Mouse (Mus musculus): ENCODE measurements around the gene Eef1b2. TPM values are rescaled to one million over a fixed set of nuclear protein-coding genes. Genes with fewer than 3 reads are reported as not detected.
"Not testable (repeated sequence)": the region's sequence is repeated elsewhere in the genome, so short reads cannot be mapped to it uniquely, and the experiment has no call there.

Gene Eef1b2
- polyA plus RNA-seq, 1 experiment from 2014 or later: 509 TPM

DNA sequence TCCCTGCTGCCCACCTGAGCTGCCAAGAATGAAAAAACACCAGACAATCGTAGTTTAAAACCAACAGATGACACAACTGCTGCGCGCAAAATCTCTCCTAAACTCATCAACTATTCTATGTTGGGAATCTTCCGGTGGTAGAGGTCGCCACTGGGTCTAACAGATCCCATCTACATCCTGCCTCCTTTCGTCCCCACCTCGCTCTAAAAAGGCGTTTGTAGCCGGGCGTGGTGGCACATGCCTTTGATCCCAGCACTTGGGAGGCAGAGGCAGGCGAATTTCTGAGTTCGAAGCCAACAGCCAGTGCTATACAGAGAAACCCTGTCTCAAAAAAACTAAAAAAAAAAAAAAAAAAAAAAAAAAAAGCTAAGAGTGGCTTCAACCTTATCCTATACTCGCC lies 36.4 kb upstream of the Eef1b2 start:
- 96% methylated on average over 13 of the region's 13 CpGs for WGBS

DNA sequence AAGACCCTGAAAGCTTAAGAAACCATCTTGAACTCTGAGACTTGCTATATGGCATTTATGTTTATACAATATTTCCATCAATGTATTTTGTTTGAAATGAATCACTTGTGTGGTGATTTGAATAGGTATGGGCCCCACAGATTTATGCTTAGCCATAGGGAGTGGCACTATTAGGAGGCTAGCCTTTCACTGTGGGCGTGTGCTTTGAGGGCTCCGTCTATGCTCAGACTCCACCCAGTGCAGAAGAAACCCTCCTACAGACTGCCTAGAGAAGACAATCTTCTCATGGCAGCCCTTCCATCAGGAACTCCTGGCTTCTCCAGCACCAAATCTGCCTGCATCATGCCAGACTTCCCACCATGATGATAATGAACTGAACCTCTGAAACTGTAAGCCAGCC lies 8.0 kb upstream of the Eef1b2 start:
- H3K4me3 ChIP-seq (ENCODE audit: low read depth, low read length): no peak overlapping the region
- H3K36me3 ChIP-seq (ENCODE audit: control insufficient read depth, insufficient read depth, low read length): peaks cover 12% of the 10 kb centered on the region
- no peak overlapping the region for H3K9ac ChIP-seq (ENCODE audit: low read length)
- H3K27me3 ChIP-seq (ENCODE audit: control insufficient read depth, insufficient read depth, low read length): no peaks in the 10 kb centered on the region
- WGBS: 85% methylated on average over 2 of the region's 2 CpGs
- H3K9me3 ChIP-seq (ENCODE audit: control insufficient read depth, low read length): no peaks in the 10 kb centered on the region
- H3K4me2 ChIP-seq: no peak overlapping the region
- ATAC-seq (ENCODE audit: low FRiP score) (no peak), DNase-seq (ENCODE audit: low spot score, missing footprints) (no peak)
- no peaks in the 10 kb centered on the region for H3K4me1 ChIP-seq (ENCODE audit: control insufficient read depth, insufficient read depth, low read length)
- no peak overlapping the region for H3K27ac ChIP-seq (ENCODE audit: low read depth, low read length)

More for the DNA sequence above, 36.4 kb upstream of the Eef1b2 start:
- Histone ChIP-seq H3K36me3 (ENCODE audit: control insufficient read depth, insufficient read depth, low read length) (peaks cover 5% of the 10 kb centered on the region), H3K27me3 (ENCODE audit: control insufficient read depth, insufficient read depth, low read length) (no peaks in the 10 kb centered on the region), H3K4me2 (no peak overlapping the region), H3K4me3 (ENCODE audit: low read depth, low read length) (no peak overlapping the region), H3K9me3 (ENCODE audit: control insufficient read depth, low read length) (no peaks in the 10 kb centered on the region), H3K9ac (ENCODE audit: low read length) (no peak overlapping the region), H3K27ac (ENCODE audit: low read depth, low read length) (no peak overlapping the region), H3K4me1 (ENCODE audit: control insufficient read depth, insufficient read depth, low read length) (no peaks in the 10 kb centered on the region)
- DNase-seq (ENCODE audit: low spot score, missing footprints) (no peak), ATAC-seq (ENCODE audit: low FRiP score) (no peak)

DNA sequence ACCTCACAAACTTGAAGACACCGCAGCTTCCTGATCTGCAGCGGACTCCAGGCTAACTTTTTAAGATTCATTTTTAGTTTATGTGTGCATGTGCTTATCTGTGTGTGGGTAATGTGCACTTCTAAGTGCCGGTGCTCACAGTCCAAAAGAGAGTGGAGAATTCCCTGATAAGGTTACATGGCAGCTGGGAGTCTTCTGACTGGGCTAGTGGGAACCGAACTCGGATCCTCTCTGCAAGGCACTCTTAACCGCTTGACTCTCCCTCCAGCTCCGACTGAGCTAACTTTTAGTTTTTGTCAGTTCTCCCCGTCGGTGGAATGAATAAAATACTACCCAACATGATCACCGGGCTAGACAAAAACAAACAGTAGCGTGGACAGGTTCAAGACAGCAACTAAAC lies 772 bp upstream of the Eef1b2 start:
- H3K9ac ChIP-seq (ENCODE audit: low read length): peak overlapping the region; percentile 94
- peak overlapping the region; percentile 84 for H3K4me2 ChIP-seq
- DNase-seq (ENCODE audit: low spot score, missing footprints): no peak
- 12% methylated on average over 11 of the region's 11 CpGs for WGBS
- ATAC-seq (ENCODE audit: low FRiP score): no peak
- no peaks in the 10 kb centered on the region for H3K9me3 ChIP-seq (ENCODE audit: control insufficient read depth, low read length)
- peak overlapping the region; percentile 90 for H3K4me3 ChIP-seq (ENCODE audit: low read depth, low read length)
- no peak overlapping the region for H3K27ac ChIP-seq (ENCODE audit: low read depth, low read length)
- peaks cover 17% of the 10 kb centered on the region for H3K4me1 ChIP-seq (ENCODE audit: control insufficient read depth, insufficient read depth, low read length)
- H3K27me3 ChIP-seq (ENCODE audit: control insufficient read depth, insufficient read depth, low read length): no peaks in the 10 kb centered on the region
- peaks cover 3% of the 10 kb centered on the region; the same call in 1 of the 2 replicates for H3K36me3 ChIP-seq (ENCODE audit: control insufficient read depth, insufficient read depth, low read length)

DNA sequence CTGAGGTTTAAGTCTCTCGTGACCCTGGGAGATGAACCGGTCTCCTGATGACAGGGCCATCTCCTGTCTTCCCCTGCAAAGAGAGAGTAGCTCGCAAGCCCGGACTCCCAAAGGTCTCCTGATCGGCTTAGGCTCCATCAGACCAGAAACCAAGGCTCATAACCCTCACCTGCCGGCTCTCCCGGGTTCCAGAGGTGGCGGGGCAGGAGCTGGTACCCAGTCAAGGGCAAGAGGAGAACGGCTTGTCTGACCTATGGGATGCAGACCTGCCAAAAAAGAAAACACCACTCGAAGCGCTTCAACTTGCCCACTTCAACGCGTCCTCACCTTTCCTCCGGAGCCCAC lies 394 bp upstream of the Eef1b2 start:
- ATAC-seq (ENCODE audit: low FRiP score) (no peak; the same call in 1 of the 2 replicates), DNase-seq (ENCODE audit: low spot score, missing footprints) (peak; percentile 98)
- Histone ChIP-seq H3K9me3 (ENCODE audit: control insufficient read depth, low read length) (no peaks in the 10 kb centered on the region), H3K27ac (ENCODE audit: low read depth, low read length) (peak overlapping the region; percentile 38; the same call in 1 of the 2 replicates), H3K9ac (ENCODE audit: low read length) (peak overlapping the region; percentile 94), H3K36me3 (ENCODE audit: control insufficient read depth, insufficient read depth, low read length) (peaks cover 3% of the 10 kb centered on the region; the same call in 1 of the 2 replicates), H3K4me1 (ENCODE audit: control insufficient read depth, insufficient read depth, low read length) (peaks cover 17% of the 10 kb centered on the region), H3K4me2 (peak overlapping the region; percentile 84), H3K27me3 (ENCODE audit: control insufficient read depth, insufficient read depth, low read length) (no peaks in the 10 kb centered on the region), H3K4me3 (ENCODE audit: low read depth, low read length) (peak overlapping the region; percentile 90)
- 0% methylated on average over 14 of the region's 14 CpGs for WGBS

DNA sequence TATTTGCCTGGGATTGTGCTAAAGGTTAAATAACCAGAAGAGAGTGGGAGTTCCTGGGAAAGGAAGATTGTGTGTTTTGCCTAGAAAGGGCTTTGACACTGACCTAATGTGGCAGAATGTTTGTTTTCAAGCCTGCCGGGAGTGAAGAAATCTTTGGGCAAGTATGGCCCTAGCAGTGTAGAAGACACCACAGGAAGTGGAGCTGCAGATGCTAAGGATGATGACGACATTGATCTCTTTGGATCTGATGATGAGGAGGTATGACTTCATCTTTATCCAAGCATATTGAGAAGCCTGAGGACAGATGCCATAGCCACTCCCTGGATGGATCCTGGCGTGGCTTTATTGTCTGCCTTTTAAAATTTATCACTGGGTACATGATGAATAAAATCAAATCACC lies 1.7 kb downstream of the Eef1b2 start:
- peak overlapping the region; percentile 83; the same call in 1 of the 2 replicates for H3K4me2 ChIP-seq

DNA sequence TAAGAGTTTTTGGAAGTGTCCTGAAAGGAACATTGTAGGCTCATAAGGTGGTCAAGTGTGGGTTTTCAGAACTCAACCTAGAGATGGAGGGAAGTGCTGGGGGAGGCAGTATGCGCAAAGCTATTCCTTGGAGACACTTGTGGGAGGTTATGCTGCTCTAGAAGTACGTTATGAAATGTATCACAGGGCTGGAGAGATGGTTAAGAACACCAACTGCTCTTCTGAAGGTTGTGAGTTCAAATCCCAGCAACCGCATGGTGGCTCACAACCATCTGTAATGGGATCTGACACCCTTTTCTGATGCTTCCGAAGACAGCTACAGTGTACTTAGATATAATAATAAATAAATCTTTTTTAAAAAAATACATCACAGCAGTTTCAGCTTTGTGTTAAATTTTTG lies 3.5 kb downstream of the Eef1b2 start:
- 90% methylated on average over 4 of the region's 4 CpGs for WGBS
- H3K4me1 ChIP-seq (ENCODE audit: control insufficient read depth, insufficient read depth, low read length): peaks cover 16% of the 10 kb centered on the region
- DNase-seq (ENCODE audit: low spot score, missing footprints) (no peak), ATAC-seq (ENCODE audit: low FRiP score) (no peak)
- H3K27me3 ChIP-seq (ENCODE audit: control insufficient read depth, insufficient read depth, low read length): no peaks in the 10 kb centered on the region
- H3K4me3 ChIP-seq (ENCODE audit: low read depth, low read length): no peak overlapping the region
- no peaks in the 10 kb centered on the region for H3K9me3 ChIP-seq (ENCODE audit: control insufficient read depth, low read length)
- no peak overlapping the region for H3K4me2 ChIP-seq
- H3K9ac ChIP-seq (ENCODE audit: low read length): no peak overlapping the region
- H3K36me3 ChIP-seq (ENCODE audit: control insufficient read depth, insufficient read depth, low read length): peaks cover 3% of the 10 kb centered on the region
- no peak overlapping the region for H3K27ac ChIP-seq (ENCODE audit: low read depth, low read length)

More for the DNA sequence above, 1.7 kb downstream of the Eef1b2 start:
- no peak overlapping the region for H3K27ac ChIP-seq (ENCODE audit: low read depth, low read length)
- no peaks in the 10 kb centered on the region for H3K9me3 ChIP-seq (ENCODE audit: control insufficient read depth, low read length)
- WGBS: 70% methylated on average over 3 of the region's 3 CpGs
- peaks cover 17% of the 10 kb centered on the region for H3K4me1 ChIP-seq (ENCODE audit: control insufficient read depth, insufficient read depth, low read length)
- ATAC-seq (ENCODE audit: low FRiP score) (no peak), DNase-seq (ENCODE audit: low spot score, missing footprints) (no peak)
- no peak overlapping the region for H3K9ac ChIP-seq (ENCODE audit: low read length)
- H3K36me3 ChIP-seq (ENCODE audit: control insufficient read depth, insufficient read depth, low read length): peaks cover 3% of the 10 kb centered on the region
- H3K27me3 ChIP-seq (ENCODE audit: control insufficient read depth, insufficient read depth, low read length): no peaks in the 10 kb centered on the region
- H3K4me3 ChIP-seq (ENCODE audit: low read depth, low read length): 0 out of 2 replicates have a peak overlapping the region, but pooled peaks have one; percentile 90

DNA sequence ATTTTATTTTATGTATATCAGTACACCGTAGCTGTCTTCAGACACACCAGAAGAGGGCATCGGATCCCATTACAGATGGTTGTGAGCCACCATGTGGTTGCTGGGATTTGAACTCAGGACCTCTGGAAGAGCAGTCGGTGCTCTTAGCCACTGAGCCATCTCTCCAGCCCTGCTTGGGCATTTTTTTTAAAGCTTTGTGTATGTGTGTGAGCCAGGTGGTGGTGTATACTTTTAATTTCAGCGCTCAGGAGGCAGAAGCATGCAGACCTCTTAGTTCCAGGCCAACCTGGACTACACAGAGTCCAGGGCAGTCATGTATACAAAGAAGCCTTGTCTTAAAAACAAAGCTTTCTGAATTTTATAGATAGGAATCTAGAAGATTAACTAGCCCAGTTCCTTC lies 4.0 kb downstream of the Eef1b2 start:
- not testable (repeated sequence) for H3K9me3 ChIP-seq (ENCODE audit: control insufficient read depth, low read length); H3K27me3 ChIP-seq (ENCODE audit: control insufficient read depth, insufficient read depth, low read length); H3K4me3 ChIP-seq (ENCODE audit: low read depth, low read length); H3K4me2 ChIP-seq; H3K36me3 ChIP-seq (ENCODE audit: control insufficient read depth, insufficient read depth, low read length); ATAC-seq (ENCODE audit: low FRiP score); DNase-seq (ENCODE audit: low spot score, missing footprints); H3K27ac ChIP-seq (ENCODE audit: low read depth, low read length); H3K9ac ChIP-seq (ENCODE audit: low read length)
- peaks cover 12% of the 10 kb centered on the region for H3K4me1 ChIP-seq (ENCODE audit: control insufficient read depth, insufficient read depth, low read length)
- 60% methylated on average over 4 of the region's 4 CpGs for WGBS

DNA sequence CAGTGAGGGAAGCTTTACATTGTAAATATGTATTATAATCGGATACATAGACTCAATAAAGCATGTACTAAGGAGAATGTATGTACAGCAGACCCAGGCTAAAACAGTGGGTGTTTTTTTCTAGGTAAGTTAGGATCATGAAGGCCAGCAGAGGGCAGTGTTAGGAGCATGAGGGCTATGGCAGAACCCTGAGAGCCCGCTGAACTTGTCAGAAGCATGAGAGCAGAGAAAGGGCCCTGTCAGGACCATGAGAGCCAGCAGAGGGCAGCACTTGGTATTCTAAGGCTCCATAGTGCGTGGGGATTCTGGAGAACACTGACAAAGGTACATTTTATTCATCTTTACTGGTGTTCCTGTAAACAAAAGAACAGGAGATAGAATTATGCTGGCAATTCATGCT lies 4.4 kb downstream of the Eef1b2 start:
- no peaks in the 10 kb centered on the region for H3K9me3 ChIP-seq (ENCODE audit: control insufficient read depth, low read length)
- no peak overlapping the region for H3K4me2 ChIP-seq
- ATAC-seq (ENCODE audit: low FRiP score) (peak; percentile 73), DNase-seq (ENCODE audit: low spot score, missing footprints) (peak; percentile 99)
- H3K4me1 ChIP-seq (ENCODE audit: control insufficient read depth, insufficient read depth, low read length): peaks cover 8% of the 10 kb centered on the region
- H3K27ac ChIP-seq (ENCODE audit: low read depth, low read length): no peak overlapping the region
- H3K27me3 ChIP-seq (ENCODE audit: control insufficient read depth, insufficient read depth, low read length): no peaks in the 10 kb centered on the region
- no peak overlapping the region for H3K9ac ChIP-seq (ENCODE audit: low read length)
- 7% methylated on average over 3 of the region's 3 CpGs for WGBS
- H3K36me3 ChIP-seq (ENCODE audit: control insufficient read depth, insufficient read depth, low read length): peaks cover 3% of the 10 kb centered on the region
- no peak overlapping the region for H3K4me3 ChIP-seq (ENCODE audit: low read depth, low read length)

DNA sequence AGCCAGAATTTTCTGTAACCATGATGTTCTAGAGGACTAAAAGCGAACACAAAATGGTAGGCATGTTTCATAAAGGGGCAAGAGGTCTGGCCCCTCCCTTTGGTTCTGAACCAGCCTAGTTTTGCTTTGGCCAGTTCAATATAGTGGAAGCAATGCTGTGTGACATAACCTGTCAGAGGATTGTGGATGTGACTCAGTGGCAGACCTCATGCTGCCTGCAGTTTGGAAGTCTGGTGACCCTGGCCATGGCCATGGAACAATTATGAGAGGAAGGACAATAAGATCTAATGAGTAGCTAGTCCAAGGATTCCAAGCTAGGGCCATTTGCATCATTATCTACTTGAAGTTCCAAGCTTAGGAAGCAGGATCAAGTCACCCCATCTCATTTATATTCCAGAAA lies 4.9 kb downstream of the Eef1b2 start:
- WGBS: 97% methylated on average over 1 of the region's 1 CpGs
- ATAC-seq (ENCODE audit: low FRiP score): peak; percentile 15; the same call in 1 of the 2 replicates
- H3K36me3 ChIP-seq (ENCODE audit: control insufficient read depth, insufficient read depth, low read length): peaks cover 3% of the 10 kb centered on the region

More for the DNA sequence above, 4.9 kb downstream of the Eef1b2 start:
- Histone ChIP-seq H3K4me3 (ENCODE audit: low read depth, low read length) (no peak overlapping the region), H3K4me1 (ENCODE audit: control insufficient read depth, insufficient read depth, low read length) (peaks cover 8% of the 10 kb centered on the region), H3K27me3 (ENCODE audit: control insufficient read depth, insufficient read depth, low read length) (no peaks in the 10 kb centered on the region), H3K27ac (ENCODE audit: low read depth, low read length) (no peak overlapping the region), H3K4me2 (no peak overlapping the region), H3K9me3 (ENCODE audit: control insufficient read depth, low read length) (no peaks in the 10 kb centered on the region), H3K9ac (ENCODE audit: low read length) (no peak overlapping the region)
- DNase-seq (ENCODE audit: low spot score, missing footprints): no peak

Data from midbrain, embryonic 11.5 days (tissue).